Mouse (Mus musculus): ENCODE results near the gene Hdac7.

DNA sequence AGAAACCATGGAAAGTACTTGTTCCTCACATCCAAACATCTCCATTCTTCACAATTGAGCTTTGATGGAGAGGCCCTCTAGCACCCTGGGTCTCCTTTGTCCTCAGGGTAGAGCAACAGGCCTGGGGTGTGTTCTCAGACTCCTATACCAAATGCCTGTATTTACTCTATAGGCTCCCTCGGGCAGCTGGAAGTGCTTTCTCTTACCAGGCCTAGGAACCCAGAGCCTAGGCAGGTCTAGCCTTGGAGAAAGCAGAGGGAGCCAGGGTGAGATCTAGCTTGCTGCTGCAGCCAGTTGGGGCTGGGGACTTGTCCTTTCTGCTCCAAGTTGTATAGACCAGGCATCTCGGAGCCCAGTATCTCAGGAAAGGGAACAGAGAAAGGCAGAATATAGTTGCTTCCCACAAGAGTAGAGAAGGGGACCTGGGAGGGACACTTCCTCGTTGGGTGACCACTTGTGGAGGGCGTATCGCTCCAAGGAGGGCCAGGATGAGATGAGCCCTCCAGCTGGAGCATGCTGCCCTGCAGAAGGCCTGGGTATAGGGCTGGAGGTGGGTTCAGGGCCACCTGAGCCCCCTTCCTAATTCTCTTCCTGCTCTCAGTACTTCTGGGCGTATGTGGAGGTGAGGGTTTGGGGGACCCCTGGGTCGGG is 57.0 kb downstream of the Hdac7 start:
- TF ChIP-seq CTCF (IDR thresholded peaks at IDR 0.05; ENCODE audit: extremely low read depth, insufficient read depth, low read length), result no peak
- no peak for TF ChIP-seq POLR2A (IDR thresholded peaks at IDR 0.05; ENCODE audit: extremely low read depth, insufficient read depth, low read length)

All from cortical plate, adult 2 months (tissue).